Mouse (Mus musculus): ENCODE measurements at regions not wholly inside any gene's neighbourhood (a gene's known extent, or its start where the extent isn't known, plus 50 kb on each side); places are given as distances from the start of the nearest gene placed in this dataset.
"Not testable (repeated sequence)": the region's sequence is repeated elsewhere in the genome, so short reads cannot be mapped to it uniquely, and the experiment has no call there.

- no peak for DNase-seq (ENCODE audit: low spot score)
Measured at GRCm38 (mm10) chr7:73688451-73688850, 51.7 kb upstream of the Fam174b start.

- DNase-seq (ENCODE audit: low spot score) = not testable (repeated sequence)
Measured at GRCm38 (mm10) chr7:73686245-73686644, 53.9 kb upstream of the Fam174b start.

- DNase-seq (ENCODE audit: low spot score) = no peak
Measured at GRCm38 (mm10) chr7:73682756-73683155, 57.3 kb upstream of the Fam174b start.

- no peak for DNase-seq (ENCODE audit: low spot score)
Measured at GRCm38 (mm10) chr7:73670598-73670997, 69.5 kb upstream of the Fam174b start.

GRCm38 (mm10) chr7:73668791-73669190 lies 71.3 kb upstream of the Fam174b start:
- no peak for DNase-seq (ENCODE audit: low spot score)

GRCm38 (mm10) chr7:73666921-73667675 lies 73.0 kb upstream of the Fam174b start:
- DNase-seq (ENCODE audit: low spot score) = no peak

GRCm38 (mm10) chr7:73664962-73665361 lies 75.1 kb upstream of the Fam174b start:
- DNase-seq (ENCODE audit: low spot score) = no peak

GRCm38 (mm10) chr7:73662536-73662935 lies 77.6 kb upstream of the Fam174b start:
- no peak for DNase-seq (ENCODE audit: low spot score)

GRCm38 (mm10) chr7:73661901-73662300 lies 78.2 kb upstream of the Fam174b start:
- DNase-seq (ENCODE audit: low spot score) = no peak

- no peak for DNase-seq (ENCODE audit: low spot score)
Measured at GRCm38 (mm10) chr7:73659551-73659950, 80.6 kb upstream of the Fam174b start.

GRCm38 (mm10) chr7:73657283-73657682 lies 82.8 kb upstream of the Fam174b start:
- no peak for DNase-seq (ENCODE audit: low spot score)

- not testable (repeated sequence) for DNase-seq (ENCODE audit: low spot score)
Measured at GRCm38 (mm10) chr7:73656424-73656795, 83.7 kb upstream of the Fam174b start.

GRCm38 (mm10) chr7:73655787-73656423 lies 84.2 kb upstream of the Fam174b start:
- peak; percentile 70 for DNase-seq (ENCODE audit: low spot score)

GRCm38 (mm10) chr7:73654193-73654871 lies 85.8 kb upstream of the Fam174b start:
- peak; percentile 57 for DNase-seq (ENCODE audit: low spot score)

- no peak for DNase-seq (ENCODE audit: low spot score)
Measured at GRCm38 (mm10) chr7:73650909-73651308, 89.2 kb upstream of the Fam174b start.

GRCm38 (mm10) chr7:73648010-73648409 lies 92.1 kb upstream of the Fam174b start:
- peak; percentile 89 for DNase-seq (ENCODE audit: low spot score)

- DNase-seq (ENCODE audit: low spot score) = peak; percentile 65
Measured at GRCm38 (mm10) chr7:73647140-73647539, 93.0 kb upstream of the Fam174b start.

GRCm38 (mm10) chr7:73646711-73647110 lies 93.4 kb upstream of the Fam174b start:
- peak; percentile 26 for DNase-seq (ENCODE audit: low spot score)

- no peak for DNase-seq (ENCODE audit: low spot score)
Measured at GRCm38 (mm10) chr7:73644362-73644904, 95.7 kb upstream of the Fam174b start.

- DNase-seq (ENCODE audit: low spot score) = no peak
Measured at GRCm38 (mm10) chr7:73643993-73644335, 96.1 kb upstream of the Fam174b start.

GRCm38 (mm10) chr7:73643306-73643992 lies 96.7 kb upstream of the Fam174b start:
- DNase-seq (ENCODE audit: low spot score) = no peak

GRCm38 (mm10) chr7:73640194-73640593 lies 98.6 kb upstream of the Chd2 start:
- DNase-seq (ENCODE audit: low spot score) = no peak

Measured in layer of hippocampus, adult 11-12 months (tissue).